Mouse (Mus musculus) T-helper 2 cell (primary cell): ENCODE data around the gene Hist2h2ac.

Experiments used
- in situ Hi-C: fragments of 300-600 bp; cut with MboI, MseI; formaldehyde crosslinking; loops from one replicate; pipeline ENCODE4 v1.15.1; 2025; ENCODE audit warnings: high pct_unique_total_duplicates

The Hist2h2ac gene

DNA sequence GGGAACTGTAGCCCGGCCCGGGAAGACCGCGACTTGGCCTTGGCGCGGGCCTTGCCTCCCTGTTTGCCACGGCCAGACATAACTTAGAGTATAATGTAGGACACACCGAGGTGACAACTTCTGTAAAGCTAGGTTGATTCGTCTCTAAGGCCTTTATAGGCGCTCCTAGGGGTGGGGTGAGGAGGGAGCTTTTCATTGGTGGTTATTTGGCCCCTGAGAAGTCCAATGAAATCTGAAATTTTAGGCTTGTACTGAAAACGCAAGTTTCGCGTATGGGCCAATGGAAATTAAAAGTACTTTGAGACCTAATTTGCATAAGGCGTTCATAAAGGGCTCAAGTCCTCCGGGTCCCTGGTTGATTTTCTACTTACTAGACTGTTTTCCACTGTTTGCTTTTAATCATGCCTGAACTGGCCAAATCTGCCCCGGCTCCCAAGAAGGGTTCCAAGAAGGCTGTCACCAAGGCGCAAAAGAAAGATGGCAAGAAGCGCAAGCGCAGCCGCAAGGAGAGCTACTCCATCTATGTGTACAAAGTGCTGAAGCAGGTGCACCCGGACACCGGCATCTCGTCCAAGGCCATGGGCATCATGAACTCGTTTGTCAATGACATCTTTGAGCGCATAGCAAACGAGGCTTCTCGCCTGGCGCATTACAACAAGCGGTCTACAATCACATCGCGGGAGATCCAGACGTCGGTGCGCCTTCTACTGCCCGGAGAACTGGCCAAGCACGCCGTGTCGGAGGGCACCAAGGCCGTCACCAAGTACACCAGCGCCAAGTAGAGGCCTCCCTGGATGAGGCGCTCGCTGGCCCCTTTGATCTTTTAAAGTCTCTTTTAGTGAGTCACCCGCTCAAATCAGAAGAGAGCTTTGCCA, at the start of gene Hist2h2ac, which contains the start of gene Hist2h2be:
Gene Hist2h2ac, minus strand, starts transcription at position 116 of the 875 bp plus-strand sequence.
Gene Hist2h2be, plus strand, starts transcription at position 355 of the 875 bp plus-strand sequence.
- in situ Hi-C loops, result loop anchor here (5.0 to 10.0 kb wide), 2 partner anchors 159 to 1206 kb away; partner anchors contain the start of gene Zfp687

DNA sequence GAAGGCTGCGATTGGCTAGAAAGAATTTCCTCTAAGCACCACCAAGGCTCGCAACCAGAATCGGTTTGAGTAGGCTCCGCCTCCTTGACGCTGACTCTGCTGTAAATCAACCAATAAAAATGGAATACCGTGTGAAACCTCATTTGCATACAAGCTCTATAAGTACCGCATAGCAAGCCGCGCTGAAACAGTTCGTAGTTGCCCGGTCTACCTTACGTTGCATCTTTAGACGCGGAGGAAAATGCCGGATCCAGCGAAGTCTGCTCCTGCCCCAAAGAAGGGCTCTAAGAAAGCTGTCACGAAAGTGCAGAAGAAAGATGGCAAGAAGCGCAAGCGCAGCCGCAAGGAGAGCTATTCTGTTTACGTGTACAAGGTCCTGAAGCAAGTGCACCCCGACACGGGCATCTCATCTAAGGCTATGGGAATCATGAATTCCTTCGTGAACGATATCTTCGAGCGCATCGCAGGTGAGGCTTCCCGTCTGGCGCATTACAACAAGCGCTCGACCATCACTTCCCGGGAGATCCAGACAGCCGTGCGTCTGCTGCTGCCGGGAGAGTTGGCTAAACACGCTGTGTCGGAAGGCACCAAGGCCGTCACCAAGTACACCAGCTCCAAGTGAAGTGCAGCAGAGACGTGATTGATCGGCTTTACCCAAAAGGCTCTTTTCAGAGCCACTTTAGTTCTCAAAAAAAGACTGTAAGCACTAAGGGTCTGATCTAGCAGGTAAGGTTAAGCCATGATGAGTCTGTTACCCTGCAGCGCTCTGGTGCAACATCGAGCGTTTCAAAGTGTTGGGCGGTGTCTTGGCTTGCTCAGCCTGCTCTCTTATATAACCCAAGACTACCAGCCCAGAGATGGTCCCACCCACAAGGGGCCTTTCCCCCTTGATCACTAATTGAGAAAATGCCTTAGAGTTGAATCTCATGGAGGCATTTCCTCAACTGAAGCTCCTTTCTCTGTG, 49.1 kb upstream of the Hist2h2ac start, which contains the start of gene Hist2h2bb:
Gene Hist2h2bb, plus strand, starts transcription at position 242 of the 964 bp plus-strand sequence.
- in situ Hi-C loops, result loop anchor here (10.0 kb wide), 1 partner anchor 595 kb away; no protein-coding TSS in a partner anchor

- in situ Hi-C loops, result loop anchor here (10.0 kb wide), 1 partner anchor 594 kb away; no protein-coding TSS in a partner anchor
These were observed 48.2 kb upstream of the Hist2h2ac start for GRCm38 (mm10) chr3:96268776-96269378.

DNA sequence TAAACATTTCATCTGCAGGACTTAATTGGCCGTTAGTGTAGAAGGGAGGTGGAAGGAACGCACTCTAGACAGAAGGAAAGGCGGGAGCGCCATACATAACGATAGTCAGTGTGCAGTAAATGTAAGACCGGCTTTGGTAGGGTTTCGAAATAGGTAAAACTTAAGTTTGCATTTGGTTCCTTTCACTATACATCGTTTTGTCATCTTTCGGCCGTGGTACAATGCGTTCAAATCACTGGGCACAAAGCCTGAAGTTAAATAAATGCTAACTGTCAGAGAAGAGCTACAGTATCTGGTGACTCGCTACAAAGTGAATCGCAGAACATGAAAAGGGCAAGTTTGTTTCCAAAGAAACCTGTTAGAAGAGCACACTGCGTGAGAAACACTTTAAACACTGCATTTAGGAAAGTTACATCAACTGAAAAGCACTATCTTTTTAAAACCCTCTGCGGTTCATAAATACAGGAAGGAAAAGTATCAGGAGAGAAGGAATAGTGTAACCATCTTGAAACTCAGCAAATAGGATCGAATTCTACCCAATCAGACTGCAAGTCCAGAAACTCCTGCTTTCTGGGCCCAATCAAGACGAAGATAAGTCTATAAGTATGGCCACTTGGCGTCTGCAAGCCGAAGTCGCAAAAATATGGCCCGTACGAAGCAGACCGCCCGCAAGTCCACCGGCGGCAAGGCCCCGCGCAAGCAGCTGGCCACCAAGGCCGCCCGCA, 47.5 kb upstream of the Hist2h2ac start, which contains the start of gene Hist2h3b:
Gene Hist2h3b, plus strand, starts transcription at position 604 of the 725 bp plus-strand sequence.
- in situ Hi-C loops, result loop anchor here (10.0 kb wide), 1 partner anchor 593 kb away; no protein-coding TSS in a partner anchor

DNA sequence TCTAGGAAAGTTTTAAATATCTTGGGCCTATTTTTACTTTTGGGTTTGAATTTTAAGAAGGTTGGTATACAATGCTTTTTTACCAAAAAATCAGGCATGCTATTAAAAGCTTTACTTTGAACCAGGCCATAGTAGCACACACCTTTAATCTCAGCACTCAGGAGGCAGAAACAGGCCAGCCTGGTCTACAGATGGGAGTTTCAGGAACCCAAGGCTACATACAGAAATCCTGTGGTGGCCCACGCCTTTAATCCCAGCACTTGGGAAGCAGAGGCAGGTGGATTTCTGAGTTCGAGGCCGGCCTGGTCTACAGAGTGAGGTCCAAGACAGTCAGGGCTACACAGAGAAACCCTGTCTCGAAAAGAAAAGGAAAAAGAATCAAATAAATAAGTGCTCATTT, 46.9 kb upstream of the Hist2h2ac start:
- in situ Hi-C loops, result loop anchor here (10.0 kb wide), 1 partner anchor 593 kb away; no protein-coding TSS in a partner anchor

- in situ Hi-C loops, result loop anchor here (10.0 kb wide), 1 partner anchor 591 kb away; no protein-coding TSS in a partner anchor
These were observed 45.5 kb upstream of the Hist2h2ac start for GRCm38 (mm10) chr3:96266132-96266710.

DNA sequence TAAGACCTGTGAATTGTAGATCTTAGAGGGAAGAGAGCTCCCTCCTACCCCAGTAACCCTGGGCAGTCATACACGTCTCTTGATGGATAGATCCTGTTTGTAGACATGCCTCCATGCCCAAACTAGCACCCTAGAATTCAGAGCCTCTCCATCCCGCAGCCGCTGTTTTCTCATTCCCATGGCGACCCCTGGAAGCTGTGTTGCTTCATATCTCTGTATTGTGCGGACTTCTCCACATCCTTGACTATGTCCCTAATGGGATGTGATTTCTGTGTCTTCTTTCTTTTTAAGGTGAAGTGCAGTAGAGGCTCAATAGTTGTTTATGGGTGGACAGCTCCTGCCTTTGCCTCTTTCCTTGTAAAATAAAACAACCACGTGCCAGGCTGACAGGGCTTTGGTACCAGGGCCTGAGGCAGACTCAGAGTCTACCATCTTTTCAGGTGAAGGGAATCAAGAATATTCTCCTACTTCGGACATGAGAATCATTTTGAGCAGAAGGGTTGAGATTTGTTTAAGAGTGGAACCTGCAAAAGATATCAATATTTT, 43.8 kb upstream of the Hist2h2ac start:
- in situ Hi-C loops, result loop anchor here (10.0 kb wide), 1 partner anchor 590 kb away; no protein-coding TSS in a partner anchor

- in situ Hi-C loops, result loop anchor here (10.0 kb wide), 1 partner anchor 589 kb away; no protein-coding TSS in a partner anchor
These were observed 43.1 kb upstream of the Hist2h2ac start for GRCm38 (mm10) chr3:96263558-96264403.

- in situ Hi-C loops, result loop anchor here (10.0 kb wide), 1 partner anchor 588 kb away; no protein-coding TSS in a partner anchor
These were observed 42.4 kb upstream of the Hist2h2ac start, which contains the start of gene Hist2h4 for GRCm38 (mm10) chr3:96262979-96263550. Gene Hist2h4 (minus strand): TSS chr3:96263311.

DNA sequence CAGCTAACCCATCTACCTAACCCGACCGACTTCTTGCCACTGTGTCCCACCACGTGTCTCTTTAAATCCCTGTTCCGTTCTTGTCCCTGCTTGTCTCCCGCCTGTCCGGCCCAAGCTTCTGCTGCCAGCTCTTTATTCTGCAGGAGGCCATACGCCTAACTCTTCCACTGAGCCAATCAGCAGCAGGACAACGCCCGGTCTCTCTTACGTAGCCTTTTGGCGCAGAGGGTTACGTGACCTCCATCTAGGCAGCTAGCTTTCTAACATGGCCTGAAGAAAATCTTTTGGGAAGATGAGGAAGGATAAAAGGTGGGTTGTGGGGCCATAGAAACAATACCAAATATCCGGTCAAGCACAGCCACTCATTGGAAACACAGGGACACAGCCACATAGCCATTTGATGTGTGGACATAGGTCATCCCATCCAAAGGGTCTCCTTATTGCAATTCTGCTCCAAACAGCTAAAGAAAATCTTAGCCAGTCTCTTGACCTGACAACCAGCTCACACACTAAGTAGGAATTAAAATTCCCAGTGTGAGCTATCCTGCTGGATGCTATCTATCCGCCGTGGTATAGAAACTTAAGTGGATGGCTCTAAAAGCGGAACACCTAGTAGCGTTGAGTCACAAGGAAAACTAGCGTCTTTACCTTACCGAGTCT, 41.7 kb upstream of the Hist2h2ac start:
- in situ Hi-C loops, result loop anchor here (10.0 kb wide), 1 partner anchor 588 kb away; no protein-coding TSS in a partner anchor

GRCm38 (mm10) chr3:96261623-96262022, 40.9 kb upstream of the Hist2h2ac start:
- in situ Hi-C loops, result loop anchor here (10.0 kb wide), 1 partner anchor 587 kb away; no protein-coding TSS in a partner anchor

DNA sequence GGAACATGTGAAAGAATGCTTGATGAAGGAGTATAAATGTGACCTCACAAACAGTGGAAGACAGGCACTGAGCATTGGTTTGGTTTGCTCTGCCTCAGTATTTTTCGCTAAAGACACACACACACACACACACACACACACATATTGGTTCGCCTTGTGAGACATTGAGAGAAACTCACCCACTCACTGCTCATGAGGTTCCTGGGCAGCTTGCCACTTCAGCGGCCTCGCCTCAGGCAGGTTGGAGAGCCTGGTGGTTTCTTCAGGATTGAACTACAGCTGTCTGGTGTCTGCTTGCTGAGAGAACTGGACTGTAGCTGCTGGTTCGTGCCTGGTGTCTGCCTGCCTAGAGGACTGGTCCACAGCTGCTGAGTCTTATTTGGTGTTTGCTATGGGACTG, 39.5 kb upstream of the Hist2h2ac start:
- in situ Hi-C loops, result loop anchor here (10.0 kb wide), 1 partner anchor 585 kb away; no protein-coding TSS in a partner anchor

GRCm38 (mm10) chr3:96257190-96257589, 36.5 kb upstream of the Hist2h2ac start:
- in situ Hi-C loops, result no loop called here

GRCm38 (mm10) chr3:96255926-96256593, 35.4 kb upstream of the Hist2h2ac start:
- in situ Hi-C loops, result no loop called here

GRCm38 (mm10) chr3:96254683-96255355, 34.1 kb upstream of the Hist2h2ac start:
- in situ Hi-C loops, result no loop called here

- in situ Hi-C loops, result no loop called here
These were observed 31.1 kb upstream of the Hist2h2ac start for GRCm38 (mm10) chr3:96251787-96252186.
